Mouse (Mus musculus) limb, embryonic 13.5 days (tissue): ENCODE results near the gene Sox5. TPM values are rescaled to one million over a fixed set of nuclear protein-coding genes. Genes with fewer than 3 reads are reported as not detected.

ENCODE experiments used
- ATAC-seq: fragments of 200-750 bp; cut with Nextera tagmentation; 2 replicates; pipeline ENCODE4 v1.8.0; 2017; ENCODE audit warnings: low read depth, moderate number of reproducible peaks, moderate TSS enrichment; ENCODE audit not compliant: low FRiP score
- H3K27ac ChIP-seq: fragments of 300-500 bp; sonication (generic); 2 replicates; pipeline ENCODE4 v1.5.1; 2015; ENCODE audit warnings: inconsistent platforms, mild to moderate bottlenecking, moderate library complexity
- H3K27me3 ChIP-seq: fragments of 300-500 bp; sonication (generic); 2 replicates; pipeline ENCODE4 v1.6.1; 2015; ENCODE audit warnings: mild to moderate bottlenecking, inconsistent platforms
- H3K36me3 ChIP-seq: fragments of 300-500 bp; sonication (generic); 2 replicates; pipeline ENCODE4 v1.6.1; 2015; ENCODE audit warnings: inconsistent platforms, mild to moderate bottlenecking, moderate library complexity
- H3K4me1 ChIP-seq: fragments of 300-500 bp; sonication (generic); 2 replicates; pipeline ENCODE4 v1.6.1; 2015; ENCODE audit warnings: inconsistent platforms
- H3K4me2 ChIP-seq: fragments of 300-500 bp; sonication (generic); replicated peaks from 2 replicates; pipeline ENCODE4 v1.6.1; 2015; ENCODE audit warnings: inconsistent platforms, mild to moderate bottlenecking, moderate library complexity
- H3K4me3 ChIP-seq: fragments of 300-500 bp; sonication (generic); 2 replicates; pipeline ENCODE4 v1.5.1; 2015; ENCODE audit warnings: moderate library complexity, mild to moderate bottlenecking, inconsistent platforms
- H3K9ac ChIP-seq: fragments of 300-500 bp; sonication (generic); 2 replicates; pipeline ENCODE4 v1.6.1; 2015; ENCODE audit warnings: mild to moderate bottlenecking, inconsistent platforms
- H3K9me3 ChIP-seq: fragments of 300-500 bp; sonication (generic); 2 replicates; pipeline ENCODE4 v1.6.1; 2016; ENCODE audit warnings: inconsistent platforms
- WGBS: fragments of 180-500 bp; shearing (Covaris S2); methylation state at CpG from one replicate; pipeline ENCODE4 v1.1.7; 2015; 5-methylcytosine and 5-hydroxymethylcytosine counted together
- polyA plus RNA-seq: library from polyadenylated mRNA; unstranded; fragments of >200 nt; fragmentation: Nextera tagmentation; extraction: Ambion mirVana; gene quantifications from 2 replicates; pipeline ENCODE4 v1.2.1, GENCODE M21; 2015

Sox5 gene
- polyA plus RNA-seq, 1 experiment from 2014 or later: 89.0 TPM

- Histone ChIP-seq H3K4me3 (no peak overlapping the region), H3K9ac (no peak overlapping the region), H3K9me3 (no peaks in the 10 kb centered on the region), H3K27ac (no peak overlapping the region), H3K36me3 (no peaks in the 10 kb centered on the region), H3K27me3 (peaks cover 15% of the 10 kb centered on the region), H3K4me1 (peaks cover 14% of the 10 kb centered on the region), H3K4me2 (no peak overlapping the region)
- ATAC-seq: no peak
- WGBS: 82% methylated on average over 6 of the region's 6 CpGs
These were observed 956.7 kb downstream of the Sox5 start for GRCm38 (mm10) chr6:143825086-143825485.

- Histone ChIP-seq H3K4me3 (no peak overlapping the region), H3K36me3 (no peaks in the 10 kb centered on the region), H3K27ac (no peak overlapping the region), H3K9ac (no peak overlapping the region), H3K4me1 (no peaks in the 10 kb centered on the region), H3K27me3 (0 out of 2 replicates have a peak, but pooled peaks cover 4% of the 10 kb centered on the region), H3K9me3 (no peaks in the 10 kb centered on the region), H3K4me2 (no peak overlapping the region)
- 96% methylated on average over 2 of the region's 2 CpGs for WGBS
- no peak for ATAC-seq
These were observed 993.3 kb downstream of the Sox5 start for GRCm38 (mm10) chr6:143788446-143788845.

- H3K27me3 ChIP-seq: 0 out of 2 replicates have a peak, but pooled peaks cover 4% of the 10 kb centered on the region
- no peak overlapping the region for H3K27ac ChIP-seq
- no peak overlapping the region for H3K4me2 ChIP-seq
- H3K4me1 ChIP-seq: no peaks in the 10 kb centered on the region
- H3K4me3 ChIP-seq: no peak overlapping the region
- WGBS: 76% methylated on average over 5 of the region's 5 CpGs
- H3K36me3 ChIP-seq: no peaks in the 10 kb centered on the region
- no peak overlapping the region for H3K9ac ChIP-seq
- H3K9me3 ChIP-seq: no peaks in the 10 kb centered on the region
- no peak for ATAC-seq
These were observed 994.4 kb downstream of the Sox5 start for GRCm38 (mm10) chr6:143787360-143787759.

GRCm38 (mm10) chr6:143785685-143786084 is 996.1 kb downstream of the Sox5 start:
- Histone ChIP-seq H3K4me3 (no peak overlapping the region), H3K9ac (no peak overlapping the region), H3K27me3 (0 out of 2 replicates have a peak, but pooled peaks cover 4% of the 10 kb centered on the region), H3K27ac (no peak overlapping the region), H3K4me1 (no peaks in the 10 kb centered on the region), H3K9me3 (no peaks in the 10 kb centered on the region), H3K36me3 (no peaks in the 10 kb centered on the region), H3K4me2 (no peak overlapping the region)
- WGBS: 80% methylated on average over 4 of the region's 4 CpGs
- no peak for ATAC-seq
